Comparison of ENCODE assay signal across 23 mouse cellular contexts in the genomic region with DNA sequence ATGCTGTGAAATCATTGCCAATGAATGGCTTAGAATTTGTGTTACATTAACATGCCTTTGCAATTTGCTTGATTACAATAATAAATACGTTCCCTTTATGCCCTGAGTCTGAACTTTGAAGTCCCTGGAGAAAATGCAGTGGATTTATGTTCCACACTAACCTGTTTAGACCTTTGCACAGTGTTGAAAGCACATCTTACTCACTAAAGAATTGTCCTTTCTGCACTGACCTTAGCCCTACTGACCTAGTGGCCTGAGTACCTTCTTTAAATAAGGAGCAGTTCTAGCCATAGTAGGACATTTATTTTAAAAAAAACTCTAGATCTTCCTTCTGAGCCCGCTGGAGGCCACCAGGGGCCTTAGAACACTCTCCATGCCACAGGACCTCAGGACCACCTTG.
"Had no signal": no experiment of that assay in that cellular context is flagged by ENCODE, and none has a peak within 500 bp of the region (broad histone marks: within the 10 kb centered on the region; RNA-seq: fewer than 3 reads in every experiment).

No protein-coding gene starts in this region.

- H3K9ac ChIP-seq: heart, embryonic 12.5 days; hindbrain, embryonic 12.5 days; hindbrain, embryonic 14.5 days; intestine, embryonic 15.5 days; kidney, embryonic 15.5 days; limb, embryonic 12.5 days; liver, embryonic 13.5 days; liver, embryonic 15.5 days had no signal

- H3K36me3 ChIP-seq: heart, embryonic 10.5 days; heart, embryonic 12.5 days; hindbrain, embryonic 10.5 days; hindbrain, embryonic 12.5 days; intestine, embryonic 15.5 days; kidney, embryonic 15.5 days; limb, embryonic 10.5 days; limb, embryonic 12.5 days; liver, embryonic 13.5 days; liver, embryonic 15.5 days had no signal

- H3K27ac ChIP-seq: gastrocnemius, adult 2 months; heart, embryonic 10.5 days; hindbrain, embryonic 10.5 days; hindbrain, embryonic 12.5 days; hindbrain, embryonic 14.5 days; intestine, embryonic 15.5 days; kidney, embryonic 15.5 days; layer of hippocampus, adult 2 months; left cerebral cortex, adult 2 months; limb, embryonic 10.5 days; limb, embryonic 12.5 days; liver, embryonic 13.5 days; liver, embryonic 15.5 days had no signal

- ATAC-seq: forebrain, embryonic 16.5 days; hindbrain, embryonic 16.5 days; inflammation-experienced regulatory T-cells, adult 6 months; intestine, embryonic 15.5 days; intestine, postnatal 0 days had no signal

- DNase-seq: gastrocnemius, adult 2 months; gastrocnemius, postnatal 10 days; gastrocnemius, postnatal 25 days; heart, adult 18-20 months; heart, postnatal 10 days; heart, postnatal 4 days; liver, embryonic 13.5 days had no signal

- H3K4me3 ChIP-seq: gastrocnemius, adult 2 months; heart, embryonic 10.5 days; heart, embryonic 12.5 days; hindbrain, embryonic 10.5 days; hindbrain, embryonic 12.5 days; intestine, embryonic 15.5 days; kidney, embryonic 15.5 days; layer of hippocampus, adult 2 months; left cerebral cortex, adult 2 months; limb, embryonic 10.5 days; limb, embryonic 12.5 days; liver, embryonic 13.5 days; liver, embryonic 15.5 days had no signal

- H3K9me3 ChIP-seq: heart, embryonic 10.5 days; heart, embryonic 12.5 days; hindbrain, embryonic 10.5 days; hindbrain, embryonic 12.5 days; intestine, embryonic 15.5 days; kidney, embryonic 15.5 days; limb, embryonic 10.5 days; limb, embryonic 12.5 days; liver, embryonic 13.5 days; liver, embryonic 15.5 days had no signal

- H3K27me3 ChIP-seq: heart, embryonic 12.5 days; hindbrain, embryonic 12.5 days; intestine, embryonic 15.5 days; kidney, embryonic 15.5 days; limb, embryonic 12.5 days; liver, embryonic 13.5 days; liver, embryonic 15.5 days had no signal

- H3K4me1 ChIP-seq: heart, embryonic 10.5 days; heart, embryonic 12.5 days; hindbrain, embryonic 10.5 days; hindbrain, embryonic 12.5 days; intestine, embryonic 15.5 days; kidney, embryonic 15.5 days; limb, embryonic 10.5 days; limb, embryonic 12.5 days; liver, embryonic 13.5 days; liver, embryonic 15.5 days had no signal

- H3K4me2 ChIP-seq: heart, embryonic 12.5 days; hindbrain, embryonic 12.5 days; hindbrain, embryonic 14.5 days; intestine, embryonic 15.5 days; kidney, embryonic 15.5 days; limb, embryonic 12.5 days; liver, embryonic 13.5 days; liver, embryonic 15.5 days had no signal
